Mouse (Mus musculus): ENCODE results near the gene Ttc6. TPM values are rescaled to one million over a fixed set of nuclear protein-coding genes. Genes with fewer than 3 reads are reported as not detected.
A peak's percentile ranks its signal among the peaks of the same experiment; 100 is the strongest.

Ttc6 gene
- polyA plus RNA-seq (2014; fragmentation: Nextera tagmentation; extraction: Ambion mirVana) = 2.6 and 2.9 TPM in 2 replicates

- WGBS = 78% methylated on average over 6 of the region's 6 CpGs
- Histone ChIP-seq H3K4me1 (ENCODE audit: control insufficient read depth, insufficient read depth, low read length) (no peaks in the 10 kb centered on the region), H3K4me2 (no peak within 1 kb of the TSS), H3K27ac (ENCODE audit: low read depth, low read length) (no peak within 1 kb of the TSS), H3K27me3 (ENCODE audit: control insufficient read depth, insufficient read depth, low read length) (no peaks in the 10 kb centered on the region), H3K9me3 (ENCODE audit: control insufficient read depth, low read length) (no peaks in the 10 kb centered on the region), H3K9ac (ENCODE audit: low read length) (no peak within 1 kb of the TSS), H3K4me3 (ENCODE audit: low read depth, low read length) (no peak within 1 kb of the TSS), H3K36me3 (ENCODE audit: control insufficient read depth, insufficient read depth, low read length) (no peaks in the 10 kb centered on the region)
- 0 out of 2 replicates have a peak, but pooled peaks have one; percentile 24 for ATAC-seq (ENCODE audit: low FRiP score)
- DNase-seq (ENCODE audit: low spot score, missing footprints) = no peak
Observed at GRCm38 (mm10) chr12:57563909-57564308, at the start of gene Ttc6. TSS of gene Ttc6 (plus strand) at chr12:57564113.

GRCm38 (mm10) chr12:57514552-57514951 lies 49.4 kb upstream of the Ttc6 start:
- ATAC-seq (ENCODE audit: low FRiP score) (no peak), DNase-seq (ENCODE audit: low spot score, missing footprints) (peak; percentile 81)
- 53% methylated on average over 1 of the region's 1 CpGs for WGBS
- H3K4me3 ChIP-seq (ENCODE audit: low read depth, low read length) = no peak overlapping the region
- H3K27ac ChIP-seq (ENCODE audit: low read depth, low read length) = no peak overlapping the region
- no peaks in the 10 kb centered on the region for H3K27me3 ChIP-seq (ENCODE audit: control insufficient read depth, insufficient read depth, low read length)
- no peaks in the 10 kb centered on the region for H3K4me1 ChIP-seq (ENCODE audit: control insufficient read depth, insufficient read depth, low read length)
- H3K4me2 ChIP-seq = no peak overlapping the region
- no peaks in the 10 kb centered on the region for H3K36me3 ChIP-seq (ENCODE audit: control insufficient read depth, insufficient read depth, low read length)
- H3K9ac ChIP-seq (ENCODE audit: low read length) = no peak overlapping the region
- no peaks in the 10 kb centered on the region for H3K9me3 ChIP-seq (ENCODE audit: control insufficient read depth, low read length)

GRCm38 (mm10) chr12:57515702-57516377 lies 48.1 kb upstream of the Ttc6 start:
- ATAC-seq (ENCODE audit: low FRiP score) (no peak), DNase-seq (ENCODE audit: low spot score, missing footprints) (peak; percentile 81)
- no peaks in the 10 kb centered on the region for H3K4me1 ChIP-seq (ENCODE audit: control insufficient read depth, insufficient read depth, low read length)
- H3K27ac ChIP-seq (ENCODE audit: low read depth, low read length) = no peak overlapping the region
- no peaks in the 10 kb centered on the region; the same call in 1 of the 2 replicates for H3K27me3 ChIP-seq (ENCODE audit: control insufficient read depth, insufficient read depth, low read length)
- H3K4me2 ChIP-seq = no peak overlapping the region
- H3K4me3 ChIP-seq (ENCODE audit: low read depth, low read length) = no peak overlapping the region
- no peaks in the 10 kb centered on the region for H3K36me3 ChIP-seq (ENCODE audit: control insufficient read depth, insufficient read depth, low read length)
- WGBS = 43% methylated on average over 12 of the region's 12 CpGs
- H3K9ac ChIP-seq (ENCODE audit: low read length) = no peak overlapping the region
- no peaks in the 10 kb centered on the region for H3K9me3 ChIP-seq (ENCODE audit: control insufficient read depth, low read length)

- DNase-seq (ENCODE audit: low spot score, missing footprints) (peak; percentile 81), ATAC-seq (ENCODE audit: low FRiP score) (no peak)
- no peak overlapping the region for H3K27ac ChIP-seq (ENCODE audit: low read depth, low read length)
- no peaks in the 10 kb centered on the region for H3K9me3 ChIP-seq (ENCODE audit: control insufficient read depth, low read length)
- 89% methylated on average over 4 of the region's 4 CpGs for WGBS
- no peak overlapping the region for H3K4me3 ChIP-seq (ENCODE audit: low read depth, low read length)
- H3K27me3 ChIP-seq (ENCODE audit: control insufficient read depth, insufficient read depth, low read length) = peaks cover 40% of the 10 kb centered on the region
- H3K9ac ChIP-seq (ENCODE audit: low read length) = no peak overlapping the region
- no peaks in the 10 kb centered on the region for H3K36me3 ChIP-seq (ENCODE audit: control insufficient read depth, insufficient read depth, low read length)
- no peak overlapping the region for H3K4me2 ChIP-seq
- peaks cover 8% of the 10 kb centered on the region; the same call in 1 of the 2 replicates for H3K4me1 ChIP-seq (ENCODE audit: control insufficient read depth, insufficient read depth, low read length)
Observed at GRCm38 (mm10) chr12:57528335-57528734, 35.6 kb upstream of the Ttc6 start.

GRCm38 (mm10) chr12:57530474-57530873 lies 33.4 kb upstream of the Ttc6 start:
- DNase-seq (ENCODE audit: low spot score, missing footprints) = peak; percentile 96
- Histone ChIP-seq H3K27me3 (ENCODE audit: control insufficient read depth, insufficient read depth, low read length) (peaks cover 57% of the 10 kb centered on the region), H3K9ac (ENCODE audit: low read length) (no peak overlapping the region), H3K4me2 (no peak overlapping the region), H3K9me3 (ENCODE audit: control insufficient read depth, low read length) (no peaks in the 10 kb centered on the region), H3K4me1 (ENCODE audit: control insufficient read depth, insufficient read depth, low read length) (peaks cover 19% of the 10 kb centered on the region), H3K27ac (ENCODE audit: low read depth, low read length) (no peak overlapping the region), H3K4me3 (ENCODE audit: low read depth, low read length) (no peak overlapping the region), H3K36me3 (ENCODE audit: control insufficient read depth, insufficient read depth, low read length) (no peaks in the 10 kb centered on the region)
- 3% methylated on average over 9 of the region's 9 CpGs for WGBS
- ATAC-seq (ENCODE audit: low FRiP score) = peak; percentile 53

GRCm38 (mm10) chr12:57534517-57534878 lies 29.4 kb upstream of the Ttc6 start:
- DNase-seq (ENCODE audit: low spot score, missing footprints) (peak; percentile 90), ATAC-seq (ENCODE audit: low FRiP score) (no peak)
- Histone ChIP-seq H3K27me3 (ENCODE audit: control insufficient read depth, insufficient read depth, low read length) (peaks cover 63% of the 10 kb centered on the region), H3K9ac (ENCODE audit: low read length) (peak overlapping the region; percentile 44; the same call in 1 of the 2 replicates), H3K4me3 (ENCODE audit: low read depth, low read length) (peak overlapping the region; percentile 27), H3K27ac (ENCODE audit: low read depth, low read length) (peak overlapping the region; percentile 84), H3K9me3 (ENCODE audit: control insufficient read depth, low read length) (no peaks in the 10 kb centered on the region), H3K4me2 (peak overlapping the region; percentile 53), H3K4me1 (ENCODE audit: control insufficient read depth, insufficient read depth, low read length) (peaks cover 30% of the 10 kb centered on the region), H3K36me3 (ENCODE audit: control insufficient read depth, insufficient read depth, low read length) (no peaks in the 10 kb centered on the region)
- under 1% methylated on average over 6 of the region's 6 CpGs for WGBS

- Histone ChIP-seq H3K9ac (ENCODE audit: low read length) (peak overlapping the region; percentile 54; the same call in 1 of the 2 replicates), H3K4me2 (peak overlapping the region; percentile 53), H3K4me1 (ENCODE audit: control insufficient read depth, insufficient read depth, low read length) (peaks cover 30% of the 10 kb centered on the region), H3K27ac (ENCODE audit: low read depth, low read length) (peak overlapping the region; percentile 84), H3K36me3 (ENCODE audit: control insufficient read depth, insufficient read depth, low read length) (no peaks in the 10 kb centered on the region), H3K4me3 (ENCODE audit: low read depth, low read length) (peak overlapping the region; percentile 27), H3K9me3 (ENCODE audit: control insufficient read depth, low read length) (no peaks in the 10 kb centered on the region), H3K27me3 (ENCODE audit: control insufficient read depth, insufficient read depth, low read length) (peaks cover 66% of the 10 kb centered on the region)
- peak; percentile 89 for ATAC-seq (ENCODE audit: low FRiP score)
- peak; percentile 96 for DNase-seq (ENCODE audit: low spot score, missing footprints)
- under 1% methylated on average over 39 of the region's 39 CpGs for WGBS
Observed at GRCm38 (mm10) chr12:57534879-57535611, 28.9 kb upstream of the Ttc6 start.

- no peaks in the 10 kb centered on the region for H3K36me3 ChIP-seq (ENCODE audit: control insufficient read depth, insufficient read depth, low read length)
- peak overlapping the region; percentile 53; the same call in 1 of the 2 replicates for H3K4me2 ChIP-seq
- no peaks in the 10 kb centered on the region for H3K9me3 ChIP-seq (ENCODE audit: control insufficient read depth, low read length)
- 0 out of 2 replicates have a peak overlapping the region, but pooled peaks have one; percentile 11 for H3K4me3 ChIP-seq (ENCODE audit: low read depth, low read length)
- peaks cover 22% of the 10 kb centered on the region for H3K4me1 ChIP-seq (ENCODE audit: control insufficient read depth, insufficient read depth, low read length)
- ATAC-seq (ENCODE audit: low FRiP score) = no peak
- H3K27me3 ChIP-seq (ENCODE audit: control insufficient read depth, insufficient read depth, low read length) = peaks cover 72% of the 10 kb centered on the region
- H3K27ac ChIP-seq (ENCODE audit: low read depth, low read length) = peak overlapping the region; percentile 84
- WGBS = 2% methylated on average over 25 of the region's 25 CpGs
- peak; percentile 96 for DNase-seq (ENCODE audit: low spot score, missing footprints)
- H3K9ac ChIP-seq (ENCODE audit: low read length) = peak overlapping the region; percentile 54; the same call in 1 of the 2 replicates
Observed at GRCm38 (mm10) chr12:57536056-57536908, 27.6 kb upstream of the Ttc6 start.
